Mouse (Mus musculus) MEL (cell line): ENCODE results near the gene Zg16. TPM values are rescaled to one million over a fixed set of nuclear protein-coding genes. Genes with fewer than 3 reads are reported as not detected.

ENCODE experiments used
- DNase-seq: peaks from one replicate; pipeline ENCODE4 v3.0.0; 2011; ENCODE audit warnings: low read depth, low spot score
- H3K27ac ChIP-seq: 2 replicates; pipeline ENCODE4 v1.5.1; 2012; ENCODE audit warnings: low read depth, mild to moderate bottlenecking, control low read depth, low read length, moderate library complexity; ENCODE audit not compliant: control insufficient read depth
- H3K27me3 ChIP-seq, 2 experiments: fragments of 150-350 bp in 1 of 2; sonication (generic) in 1 of 2; 2 replicates each; pipeline ENCODE4 v1.6.1; 2012; ENCODE audit warnings: low read length in 2 of 2, mild to moderate bottlenecking in 2 of 2, improper control_type of control experiment in 1 of 2, moderate library complexity in 1 of 2; ENCODE audit not compliant: insufficient read depth in 2 of 2, control insufficient read depth in 1 of 2
- H3K36me3 ChIP-seq, 2 experiments: 2 replicates each; pipeline ENCODE4 v1.6.1; 2012 to 2014; ENCODE audit warnings: low read length in 2 of 2, improper control_type of control experiment in 1 of 2, inconsistent platforms in 1 of 2, mild to moderate bottlenecking in 1 of 2; ENCODE audit not compliant: insufficient read depth in 2 of 2, control insufficient read depth in 1 of 2
- H3K4me1 ChIP-seq, 2 experiments: fragments of 150-350 bp in 1 of 2; sonication (generic) in 1 of 2; 2 replicates each; pipeline ENCODE4 v1.6.1; 2012; ENCODE audit warnings: low read length in 2 of 2, improper control_type of control experiment in 1 of 2, mild to moderate bottlenecking in 1 of 2; ENCODE audit not compliant: insufficient read depth in 2 of 2, control insufficient read depth in 1 of 2
- H3K4me3 ChIP-seq, 2 experiments: fragments of 150-350 bp in 1 of 2; sonication (generic) in 1 of 2; 2 replicates each; pipeline ENCODE4 v1.5.1; 2012; ENCODE audit warnings: low read depth in 2 of 2, low read length in 2 of 2, mild to moderate bottlenecking in 2 of 2, moderate library complexity in 2 of 2, control low read depth in 1 of 2, improper control_type of control experiment in 1 of 2; ENCODE audit not compliant: control insufficient read depth in 1 of 2, insufficient read depth in 1 of 2
- H3K79me2 ChIP-seq: 2 replicates; pipeline ENCODE4 v1.6.1; 2012; ENCODE audit warnings: mild to moderate bottlenecking, low read length, moderate library complexity; ENCODE audit not compliant: control insufficient read depth, poor library complexity, insufficient read depth
- H3K9ac ChIP-seq: 2 replicates; pipeline ENCODE4 v1.6.1; 2012; ENCODE audit warnings: low read depth, mild to moderate bottlenecking, control low read depth, low read length, moderate library complexity; ENCODE audit not compliant: control insufficient read depth, poor library complexity, severe bottlenecking
- H3K9me3 ChIP-seq: fragments of 150-350 bp; sonication (generic); replicated peaks from 2 replicates; pipeline ENCODE4 v1.6.1; 2012; ENCODE audit warnings: mild to moderate bottlenecking, low read length, improper control_type of control experiment, moderate library complexity; ENCODE audit not compliant: insufficient read depth
- CHD1 ChIP-seq: IDR thresholded peaks from 2 replicates; pipeline ENCODE4 v1.6.1; 2012; ENCODE audit warnings: low read depth, mild to moderate bottlenecking, inconsistent platforms, low read length, improper control_type of control experiment
- CTCF ChIP-seq, 3 experiments: IDR thresholded peaks in 2 of 3; conservative IDR thresholded peaks in 1 of 3; 2 replicates each; pipeline ENCODE4 v1.5.1; 2011 to 2012; ENCODE audit warnings: low read length in 3 of 3, low read depth in 2 of 3, mild to moderate bottlenecking in 2 of 3, improper control_type of control experiment in 1 of 3, inconsistent platforms in 1 of 3, mixed read lengths in 1 of 3, moderate library complexity in 1 of 3; ENCODE audit not compliant: control insufficient read depth in 1 of 3, insufficient read depth in 1 of 3, poor library complexity in 1 of 3, severe bottlenecking in 1 of 3
- ETS1 ChIP-seq: IDR thresholded peaks from 2 replicates; pipeline ENCODE4 v1.6.1; 2012; ENCODE audit warnings: low read depth, mild to moderate bottlenecking, inconsistent platforms, low read length, improper control_type of control experiment, moderate library complexity
- GATA1 ChIP-seq: IDR thresholded peaks from 2 replicates; pipeline ENCODE4 v1.6.1; 2011; ENCODE audit warnings: low read depth, low read length, improper control_type of control experiment
- KAT2A ChIP-seq: conservative IDR thresholded peaks from 2 replicates; pipeline ENCODE4 v1.6.1; 2012; ENCODE audit warnings: low read depth, low read length, improper control_type of control experiment, inconsistent platforms
- MAFK ChIP-seq: IDR thresholded peaks from 2 replicates; pipeline ENCODE4 v1.6.1; 2011; ENCODE audit warnings: low read depth, mild to moderate bottlenecking, low read length, improper control_type of control experiment, borderline replicate concordance
- MAX ChIP-seq: IDR thresholded peaks from 2 replicates; pipeline ENCODE4 v1.6.1; 2011; ENCODE audit warnings: low read length, improper control_type of control experiment
- MYB ChIP-seq: IDR thresholded peaks from 2 replicates; pipeline ENCODE4 v1.6.1; 2011; ENCODE audit warnings: mild to moderate bottlenecking, low read depth, low read length, improper control_type of control experiment
- NRF1 ChIP-seq: IDR thresholded peaks from 2 replicates; pipeline ENCODE4 v1.6.1; 2014; ENCODE audit warnings: low read depth, mild to moderate bottlenecking, inconsistent platforms, low read length, improper control_type of control experiment, moderate library complexity; ENCODE audit not compliant: poor library complexity, insufficient read depth, severe bottlenecking
- POLR2A ChIP-seq, 2 experiments: IDR thresholded peaks; 2 replicates each; pipeline ENCODE4 v1.6.1; 2011 to 2012; ENCODE audit warnings: low read length in 2 of 2, mild to moderate bottlenecking in 2 of 2, control low read depth in 1 of 2, improper control_type of control experiment in 1 of 2, low read depth in 1 of 2, moderate library complexity in 1 of 2; ENCODE audit not compliant: control insufficient read depth in 1 of 2, insufficient read depth in 1 of 2, poor library complexity in 1 of 2
- POLR2AphosphoS2 ChIP-seq: IDR thresholded peaks from 2 replicates; pipeline ENCODE4 v1.6.1; 2011; ENCODE audit warnings: low read length, improper control_type of control experiment
- RCOR1 ChIP-seq: IDR thresholded peaks from 2 replicates; pipeline ENCODE4 v1.6.1; 2012; ENCODE audit warnings: low read depth, mild to moderate bottlenecking, inconsistent platforms, low read length, improper control_type of control experiment
- SIN3A ChIP-seq: IDR thresholded peaks from 2 replicates; pipeline ENCODE4 v1.6.1; 2012; ENCODE audit warnings: low read length, improper control_type of control experiment, inconsistent platforms
- SMC3 ChIP-seq: IDR thresholded peaks from 2 replicates; pipeline ENCODE4 v1.6.1; 2011; ENCODE audit warnings: low read depth, low read length, improper control_type of control experiment
- TAL1 ChIP-seq: IDR thresholded peaks from 2 replicates; pipeline ENCODE4 v1.6.1; 2012; ENCODE audit warnings: mild to moderate bottlenecking, inconsistent platforms, low read length, moderate library complexity, mixed read lengths
- TBP ChIP-seq: IDR thresholded peaks from 2 replicates; pipeline ENCODE4 v1.8.0; 2011; ENCODE audit warnings: low read depth, low read length, improper control_type of control experiment
- USF2 ChIP-seq, 2 experiments: IDR thresholded peaks; 2 replicates each; pipeline ENCODE4 v1.6.1; 2011 to 2012; ENCODE audit warnings: improper control_type of control experiment in 2 of 2, low read length in 2 of 2, borderline replicate concordance in 1 of 2, inconsistent platforms in 1 of 2, low read depth in 1 of 2, mild to moderate bottlenecking in 1 of 2; ENCODE audit not compliant: insufficient read depth in 1 of 2
- ZMIZ1 ChIP-seq: IDR thresholded peaks from 2 replicates; pipeline ENCODE4 v1.6.1; 2012; ENCODE audit warnings: low read depth, mild to moderate bottlenecking, inconsistent platforms, low read length, improper control_type of control experiment, moderate library complexity
- ZNF384 ChIP-seq: IDR thresholded peaks from 2 replicates; pipeline ENCODE4 v1.6.1; 2012; ENCODE audit warnings: low read depth, mild to moderate bottlenecking, inconsistent platforms, low read length, improper control_type of control experiment
- polyA plus RNA-seq, 2 experiments: library from polyadenylated mRNA; stranded (reverse) in 1 of 2; unstranded in 1 of 2; fragments of >175 nt in 1 of 2; fragments of >200 nt in 1 of 2; gene quantifications; 2 replicates each; pipeline versions ENCODE4 v1.2.1 to v1.2.4; 2012; ENCODE audit warnings: low replicate concordance in 2 of 2, low read depth in 1 of 2; ENCODE audit not compliant: insufficient read length in 2 of 2, insufficient read depth in 1 of 2, missing spikeins in 1 of 2
- total RNA-seq: library from RNA; depleted of rRNA; stranded (reverse); fragments of 300-350 nt; gene quantifications from 2 replicates; pipeline ENCODE4 v1.2.3, GENCODE M21; 2012

Gene Zg16
- total and polyA plus RNA-seq, 3 experiments: 50.4 to 89.3 TPM; not detected in 1

DNA sequence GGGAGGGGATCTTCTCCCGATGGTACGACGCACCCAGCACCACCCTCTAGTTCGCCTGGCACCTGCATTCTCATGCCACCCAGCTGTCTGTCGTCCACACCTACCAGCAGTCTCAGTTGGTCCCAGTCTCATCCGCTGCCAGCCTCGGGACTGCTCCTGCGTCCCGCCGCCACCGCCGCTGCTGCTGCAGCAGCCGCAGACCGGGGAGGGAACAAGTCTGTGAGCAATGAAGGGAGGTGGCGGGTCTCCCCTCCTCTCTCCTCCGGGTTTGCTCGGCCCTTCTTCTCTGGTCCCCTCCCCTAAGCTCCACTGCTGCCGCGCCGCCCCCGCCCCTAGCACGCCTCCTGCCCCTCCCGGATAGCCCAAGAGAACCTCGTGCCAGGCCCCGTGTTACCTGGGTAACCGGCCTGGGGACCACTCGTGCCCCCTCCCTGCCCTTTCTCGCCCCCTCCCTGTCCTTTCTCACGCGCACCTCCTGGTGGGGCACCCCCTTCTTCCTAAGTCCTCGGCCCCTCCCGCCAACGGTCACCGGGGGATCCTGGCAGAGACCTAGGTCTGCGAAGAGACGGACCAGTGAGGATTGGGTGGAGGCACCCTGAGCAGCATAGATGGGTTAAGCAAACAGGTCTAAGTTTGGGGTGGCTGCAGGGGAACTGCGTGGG lies 66.1 kb downstream of the Zg16 start, which contains the start of the genes Gm42742 and Prrt2:
Gm42742 (minus strand) TSS at position 197 of the 662 bp plus-strand sequence.
Prrt2 (minus strand) TSS at position 311 of the 662 bp plus-strand sequence.
- H3K4me1 ChIP-seq: peaks cover 0 to 17% of the 10 kb centered on the region in 2 experiments; a peak in 2 of 4 replicates
- TF ChIP-seq RCOR1 (no peak), MAFK (no peak), POLR2AphosphoS2 (peak; percentile 98), MAX (no peak), POLR2A (IDR thresholded peaks at IDR 0.05; ENCODE audit: control insufficient read depth in 1 of 2, insufficient read depth in 1 of 2, low read depth in 1 of 2, low read length in 2 of 2, poor library complexity in 1 of 2) (peak; percentile 62 to 66; a peak in 2 of 4 replicates), MYB (0 out of 2 replicates have a peak, but pooled peaks have one; percentile 13)
- H3K4me3 ChIP-seq: no peak within 1 kb of the TSS
- peak within 1 kb of the TSS; percentile 11; the same call in 1 of the 2 replicates for H3K9ac ChIP-seq
- peaks cover 0 to 22% of the 10 kb centered on the region in 2 experiments; a peak in 3 of 4 replicates for H3K36me3 ChIP-seq
- no peak within 1 kb of the TSS for H3K27ac ChIP-seq
- H3K27me3 ChIP-seq: no peaks in the 10 kb centered on the region
- DNase-seq: peak; percentile 54
- peaks cover 48% of the 10 kb centered on the region for H3K79me2 ChIP-seq
- H3K9me3 ChIP-seq: no peaks in the 10 kb centered on the region

DNA sequence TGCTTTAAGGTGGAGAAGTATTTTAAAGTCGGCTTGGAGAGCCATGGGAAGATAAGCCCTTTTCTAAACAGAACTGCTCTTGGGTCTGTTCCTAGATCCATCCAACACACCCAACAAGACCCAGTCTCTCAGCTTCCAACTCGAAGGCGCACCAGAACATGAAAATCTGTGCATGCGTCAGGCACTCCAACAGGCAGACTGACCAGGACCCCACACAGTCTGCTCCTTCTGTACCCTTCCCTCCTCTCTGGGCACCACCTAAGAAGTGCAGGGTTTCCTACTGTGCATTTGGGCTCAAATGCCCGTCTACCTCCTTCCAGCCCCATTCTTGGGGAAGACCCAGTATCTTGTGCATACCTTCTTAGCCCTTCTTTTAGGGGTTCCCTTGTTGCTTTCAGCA lies 66.6 kb downstream of the Zg16 start:
- peaks cover 0 to 26% of the 10 kb centered on the region in 2 experiments; a peak in 3 of 4 replicates for H3K36me3 ChIP-seq
- H3K4me3 ChIP-seq: no peak overlapping the region
- H3K9ac ChIP-seq: no peak overlapping the region
- TF ChIP-seq KAT2A: no peak
- 0 out of 2 replicates have a peak, but pooled peaks have one; percentile 6 for TF ChIP-seq ZMIZ1
- TF ChIP-seq, all 39 proteins: peak for 1
- H3K4me1 ChIP-seq: peaks cover 0 to 17% of the 10 kb centered on the region in 2 experiments; a peak in 3 of 4 replicates
- H3K79me2 ChIP-seq: peaks cover 47% of the 10 kb centered on the region
- DNase-seq: peak; percentile 38
- no peak overlapping the region for H3K27ac ChIP-seq
- H3K27me3 ChIP-seq: no peaks in the 10 kb centered on the region
- H3K9me3 ChIP-seq: no peaks in the 10 kb centered on the region

DNA sequence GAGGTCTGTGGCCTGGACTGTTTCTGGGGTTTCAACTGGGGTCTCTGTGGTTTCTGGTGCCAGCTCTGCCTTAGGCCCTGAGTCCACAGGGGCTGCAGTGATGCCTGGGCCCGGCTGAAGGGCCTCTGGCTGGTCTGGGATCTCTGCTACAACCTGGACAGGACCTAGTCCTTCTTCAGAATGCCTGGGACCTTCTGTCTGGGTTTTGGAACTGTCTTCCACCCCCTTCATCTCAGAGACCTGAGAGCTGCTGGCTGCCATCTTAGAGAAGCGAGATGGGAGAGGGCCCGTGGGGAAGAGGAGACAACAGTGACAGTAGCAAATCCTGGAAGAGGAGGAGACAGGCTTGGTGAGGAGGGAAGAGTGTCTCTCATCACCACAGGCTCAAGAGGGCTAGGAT lies 67.1 kb downstream of the Zg16 start:
- Histone ChIP-seq H3K79me2 (peaks cover 45% of the 10 kb centered on the region), H3K27ac (no peak overlapping the region), H3K4me3 (no peak overlapping the region), H3K36me3 (peaks cover 0 to 26% of the 10 kb centered on the region in 2 experiments; a peak in 3 of 4 replicates), H3K9me3 (no peaks in the 10 kb centered on the region), H3K9ac (no peak overlapping the region), H3K4me1 (peaks cover 0 to 19% of the 10 kb centered on the region in 2 experiments; a peak in 3 of 4 replicates), H3K27me3 (no peaks in the 10 kb centered on the region)
- DNase-seq: no peak
- TF ChIP-seq ZNF384 (no peak), POLR2AphosphoS2 (no peak), CTCF (IDR thresholded peaks at IDR 0.05 in 2 of 3, conservative IDR thresholded peaks at IDR 0.05 in 1 of 3; ENCODE audit: control insufficient read depth in 1 of 3, insufficient read depth in 1 of 3, low read depth in 2 of 3, low read length in 3 of 3, poor library complexity in 1 of 3, severe bottlenecking in 1 of 3) (no peak), POLR2A (IDR thresholded peaks at IDR 0.05; ENCODE audit: control insufficient read depth in 1 of 2, insufficient read depth in 1 of 2, low read depth in 1 of 2, low read length in 2 of 2, poor library complexity in 1 of 2) (no peak), SIN3A (no peak), TBP (no peak), MAFK (no peak), SMC3 (no peak), KAT2A (no peak), CHD1 (no peak), NRF1 (no peak), ETS1 (no peak), USF2 (IDR thresholded peaks at IDR 0.05; ENCODE audit: borderline replicate concordance in 1 of 2, insufficient read depth in 1 of 2, low read depth in 1 of 2, low read length in 2 of 2) (no peak), GATA1 (no peak), TAL1 (no peak), ZMIZ1 (no peak)
